Mouse (Mus musculus): ENCODE measurements around the gene S100a7a.

GRCm38 (mm10) chr3:90615911-90616310 lies 37.9 kb upstream of the S100a7a start:
- TF ChIP-seq POLR2A (IDR thresholded peaks at IDR 0.05; ENCODE audit: control insufficient read depth, extremely low read depth, insufficient read depth, low read length, poor library complexity): no peak
- TF ChIP-seq CTCF (IDR thresholded peaks at IDR 0.05; ENCODE audit: borderline replicate concordance, control insufficient read depth, extremely low read depth, insufficient read depth, low read length, poor library complexity): no peak

Measured in thymus, adult 2 months (tissue).